Mouse (Mus musculus) liver, adult 2 months (tissue): ENCODE results near the gene Dpp10. TPM values are rescaled to one million over a fixed set of nuclear protein-coding genes. Genes with fewer than 3 reads are reported as not detected.

Experiments
- DNase-seq: peaks from one replicate; pipeline ENCODE4 v3.0.0-alpha.2; 2011; ENCODE audit warnings: low read depth, low spot score; ENCODE audit errors: extremely low read depth
- H3K27ac ChIP-seq: fragments of 200-500 bp; replicated peaks from 2 replicates; pipeline ENCODE4 v1.5.1; 2012; ENCODE audit warnings: low read depth, mild to moderate bottlenecking, control low read depth, inconsistent platforms, low read length; ENCODE audit not compliant: insufficient read depth
- H3K27me3 ChIP-seq: fragments of 200-500 bp; 2 replicates; pipeline ENCODE4 v1.6.1; 2012; ENCODE audit warnings: mild to moderate bottlenecking, moderate library complexity, low read length, inconsistent platforms; ENCODE audit not compliant: control insufficient read depth, insufficient read depth
- H3K36me3 ChIP-seq: fragments of 200-500 bp; 2 replicates; pipeline ENCODE4 v1.6.1; 2012; ENCODE audit warnings: low read length, inconsistent platforms; ENCODE audit not compliant: control insufficient read depth, insufficient read depth
- H3K4me1 ChIP-seq: fragments of 200-500 bp; 2 replicates; pipeline ENCODE4 v1.6.1; 2011; ENCODE audit warnings: low read length; ENCODE audit not compliant: control insufficient read depth, insufficient read depth
- H3K4me3 ChIP-seq: fragments of 200-500 bp; 2 replicates; pipeline ENCODE4 v1.5.1; 2011; ENCODE audit warnings: low read depth, mild to moderate bottlenecking, control low read depth, low read length, moderate library complexity; ENCODE audit not compliant: insufficient read depth
- H3K79me2 ChIP-seq: fragments of 200-500 bp; 2 replicates; pipeline ENCODE4 v1.6.1; 2012; ENCODE audit warnings: inconsistent platforms, mild to moderate bottlenecking, low read length, moderate library complexity; ENCODE audit not compliant: control insufficient read depth, insufficient read depth
- H3K9ac ChIP-seq: fragments of 200-500 bp; 2 replicates; pipeline ENCODE4 v1.6.1; 2012; ENCODE audit warnings: low read depth, mild to moderate bottlenecking, control low read depth, inconsistent platforms, low read length
- CTCF ChIP-seq: fragments of 200-500 bp; IDR thresholded peaks from 2 replicates; pipeline ENCODE4 v1.5.1; 2011; ENCODE audit warnings: low read depth, low read length, control low read depth
- POLR2A ChIP-seq: fragments of 200-500 bp; IDR thresholded peaks from 2 replicates; pipeline ENCODE4 v1.6.1; 2011; ENCODE audit warnings: low read length, control low read depth; ENCODE audit not compliant: insufficient read depth; ENCODE audit errors: extremely low read depth
- WGBS: fragments of 180-500 bp; shearing (Covaris S2); methylation state at CpG from one replicate; pipeline ENCODE4 v1.1.7; 2018; 5-methylcytosine and 5-hydroxymethylcytosine counted together
- polyA plus RNA-seq: library from polyadenylated mRNA; depleted of rRNA; stranded (reverse); fragments of >200 nt; gene quantifications from 2 replicates; pipeline ENCODE4 v1.2.3, GENCODE M21; 2012
- total RNA-seq: library from RNA; depleted of rRNA; stranded (reverse); fragments of >200 nt; gene quantifications from 2 replicates; pipeline ENCODE4 v1.2.3, GENCODE M21; 2014

Gene Dpp10
- total and polyA plus RNA-seq, 2 experiments: not detected

- no peak overlapping the region for H3K9ac ChIP-seq
- WGBS: 57% methylated on average over 4 of the region's 4 CpGs
- no peak overlapping the region for H3K27ac ChIP-seq
- H3K4me3 ChIP-seq: no peak overlapping the region
- DNase-seq: no peak
- no peaks in the 10 kb centered on the region for H3K36me3 ChIP-seq
- TF ChIP-seq POLR2A (no peak), CTCF (no peak)
- no peaks in the 10 kb centered on the region for H3K27me3 ChIP-seq
- H3K79me2 ChIP-seq: no peaks in the 10 kb centered on the region
- H3K4me1 ChIP-seq: no peaks in the 10 kb centered on the region
These were observed 9.9 kb downstream of the Dpp10 start for GRCm38 (mm10) chr1:124035306-124035990.

DNA sequence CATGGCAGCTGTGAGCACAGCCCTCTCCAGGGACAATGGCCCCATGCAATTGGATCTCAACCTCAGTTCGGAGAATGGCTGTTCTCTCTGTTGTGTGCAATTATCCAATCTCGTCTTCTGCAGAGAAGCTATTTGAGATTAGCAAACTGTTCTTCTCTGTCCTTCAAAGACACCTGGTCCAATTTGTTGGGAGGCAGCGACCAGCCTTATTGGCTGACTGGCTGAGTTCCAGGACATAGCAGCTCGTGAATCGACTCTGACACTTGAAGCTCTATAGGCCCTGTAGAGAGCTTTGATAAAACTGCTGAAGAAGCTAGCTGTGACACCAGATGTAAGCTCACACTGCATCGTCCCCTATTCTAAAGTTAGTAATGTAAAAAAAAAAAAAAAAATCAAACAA lies 12.7 kb downstream of the Dpp10 start:
- TF ChIP-seq CTCF: no peak
- TF ChIP-seq POLR2A: no peak
- no peak overlapping the region for H3K4me3 ChIP-seq
- H3K4me1 ChIP-seq: no peaks in the 10 kb centered on the region
- H3K27ac ChIP-seq: no peak overlapping the region
- H3K27me3 ChIP-seq: no peaks in the 10 kb centered on the region
- H3K36me3 ChIP-seq: no peaks in the 10 kb centered on the region
- DNase-seq: no peak
- no peaks in the 10 kb centered on the region for H3K79me2 ChIP-seq
- H3K9ac ChIP-seq: no peak overlapping the region
- 77% methylated on average over 6 of the region's 6 CpGs for WGBS

GRCm38 (mm10) chr1:124031968-124032367 lies 13.4 kb downstream of the Dpp10 start:
- H3K27ac ChIP-seq: no peak overlapping the region
- no peak overlapping the region for H3K4me3 ChIP-seq
- no peaks in the 10 kb centered on the region for H3K4me1 ChIP-seq
- TF ChIP-seq POLR2A (no peak), CTCF (no peak)
- no peak for DNase-seq
- H3K9ac ChIP-seq: no peak overlapping the region
- 60% methylated on average over 2 of the region's 2 CpGs for WGBS
- H3K27me3 ChIP-seq: no peaks in the 10 kb centered on the region
- no peaks in the 10 kb centered on the region for H3K79me2 ChIP-seq
- no peaks in the 10 kb centered on the region for H3K36me3 ChIP-seq

DNA sequence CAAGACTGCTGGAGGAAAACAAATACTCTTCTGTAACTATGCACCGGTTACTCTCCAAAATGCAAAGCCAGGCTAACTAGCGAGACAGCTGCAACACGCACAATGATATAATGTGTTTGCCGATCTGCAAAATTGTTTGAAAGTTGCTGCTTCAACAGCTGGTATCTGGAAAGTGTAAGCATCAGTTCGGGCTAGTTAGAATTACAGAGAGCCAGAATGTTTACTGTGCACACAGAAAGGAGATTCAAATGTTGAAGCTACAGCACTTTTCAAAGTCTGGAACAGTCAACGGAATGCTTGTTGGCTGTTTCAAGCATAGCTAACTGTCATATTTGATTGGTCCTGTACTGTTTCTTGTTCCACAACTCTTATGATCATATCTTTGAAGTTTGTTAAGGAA lies 42.6 kb downstream of the Dpp10 start:
- H3K27ac ChIP-seq: no peak overlapping the region
- no peaks in the 10 kb centered on the region for H3K79me2 ChIP-seq
- H3K36me3 ChIP-seq: no peaks in the 10 kb centered on the region
- H3K27me3 ChIP-seq: no peaks in the 10 kb centered on the region
- TF ChIP-seq CTCF (no peak), POLR2A (no peak)
- no peaks in the 10 kb centered on the region for H3K4me1 ChIP-seq
- H3K4me3 ChIP-seq: no peak overlapping the region
- no peak for DNase-seq
- WGBS: 63% methylated on average over 6 of the region's 6 CpGs
- no peak overlapping the region for H3K9ac ChIP-seq

DNA sequence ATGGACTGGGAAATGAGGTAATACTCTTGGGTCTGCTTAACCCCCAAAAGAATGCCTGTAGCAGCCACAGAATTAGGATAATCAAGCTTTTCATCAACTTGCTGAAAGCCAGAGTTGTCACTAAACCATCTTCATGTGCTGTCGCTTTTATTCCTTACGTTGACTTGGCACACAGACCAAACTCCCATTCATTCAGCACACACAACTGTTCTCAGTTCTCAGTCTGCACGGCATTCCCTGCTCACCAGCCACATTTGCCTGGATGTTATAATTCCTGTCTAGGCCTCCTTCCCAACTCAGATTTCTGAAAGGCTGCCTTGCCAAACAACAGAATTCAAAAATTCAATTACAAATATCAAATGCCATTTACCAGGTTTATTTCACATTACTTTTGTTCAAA lies 49.6 kb downstream of the Dpp10 start:
- DNase-seq: no peak
- Histone ChIP-seq H3K4me1 (no peaks in the 10 kb centered on the region), H3K4me3 (no peak overlapping the region), H3K27ac (no peak overlapping the region), H3K36me3 (no peaks in the 10 kb centered on the region), H3K9ac (no peak overlapping the region), H3K27me3 (no peaks in the 10 kb centered on the region), H3K79me2 (no peaks in the 10 kb centered on the region)
- 88% methylated on average over 3 of the region's 3 CpGs for WGBS
- TF ChIP-seq POLR2A (no peak), CTCF (no peak)

DNA sequence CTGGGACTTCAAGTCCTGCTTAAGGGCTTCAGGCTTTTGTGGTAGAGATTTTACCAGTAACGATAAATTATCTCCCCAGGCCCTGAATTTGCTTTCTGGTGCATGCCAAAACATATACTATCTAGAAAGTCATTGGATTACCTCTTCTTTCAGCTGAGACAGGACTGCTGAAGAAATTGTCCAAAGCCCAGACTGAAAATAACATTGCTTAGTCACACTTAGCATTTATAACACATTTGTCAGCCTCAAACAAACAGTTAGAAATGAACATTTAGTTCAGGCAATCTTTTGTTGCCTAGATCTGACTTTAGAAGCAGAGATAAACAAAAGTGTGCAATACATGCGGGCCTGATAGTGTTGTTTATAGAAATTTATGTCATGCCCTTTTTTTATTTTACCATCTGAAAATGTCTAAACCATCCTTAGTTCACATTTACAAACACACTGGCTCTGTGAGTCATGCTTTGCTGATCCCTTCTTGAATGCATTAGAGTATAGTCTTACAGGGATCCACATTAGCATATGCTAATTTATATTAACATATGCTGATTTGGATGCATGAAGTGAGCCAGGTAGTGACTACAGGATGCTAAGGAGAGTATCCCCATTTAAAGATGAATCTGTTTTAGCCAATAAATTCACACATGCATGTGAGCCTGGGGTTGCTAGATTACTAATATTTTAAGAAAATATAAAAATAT lies 59.9 kb downstream of the Dpp10 start:
- no peak overlapping the region for H3K9ac ChIP-seq
- H3K27ac ChIP-seq: no peak overlapping the region
- TF ChIP-seq CTCF (no peak), POLR2A (no peak)
- H3K79me2 ChIP-seq: no peaks in the 10 kb centered on the region
- no peaks in the 10 kb centered on the region for H3K27me3 ChIP-seq
- H3K4me1 ChIP-seq: no peaks in the 10 kb centered on the region
- 60% methylated on average over 2 of the region's 2 CpGs for WGBS
- DNase-seq: no peak
- no peaks in the 10 kb centered on the region for H3K36me3 ChIP-seq
- H3K4me3 ChIP-seq: no peak overlapping the region
